Mouse (Mus musculus): Measurements from ENCODE around the gene Pdk2. TPM values are rescaled to one million over a fixed set of nuclear protein-coding genes. Genes with fewer than 3 reads are reported as not detected.

The Pdk2 gene
- total RNA-seq, 1 experiment from 2014 or later = 147 TPM

DNA sequence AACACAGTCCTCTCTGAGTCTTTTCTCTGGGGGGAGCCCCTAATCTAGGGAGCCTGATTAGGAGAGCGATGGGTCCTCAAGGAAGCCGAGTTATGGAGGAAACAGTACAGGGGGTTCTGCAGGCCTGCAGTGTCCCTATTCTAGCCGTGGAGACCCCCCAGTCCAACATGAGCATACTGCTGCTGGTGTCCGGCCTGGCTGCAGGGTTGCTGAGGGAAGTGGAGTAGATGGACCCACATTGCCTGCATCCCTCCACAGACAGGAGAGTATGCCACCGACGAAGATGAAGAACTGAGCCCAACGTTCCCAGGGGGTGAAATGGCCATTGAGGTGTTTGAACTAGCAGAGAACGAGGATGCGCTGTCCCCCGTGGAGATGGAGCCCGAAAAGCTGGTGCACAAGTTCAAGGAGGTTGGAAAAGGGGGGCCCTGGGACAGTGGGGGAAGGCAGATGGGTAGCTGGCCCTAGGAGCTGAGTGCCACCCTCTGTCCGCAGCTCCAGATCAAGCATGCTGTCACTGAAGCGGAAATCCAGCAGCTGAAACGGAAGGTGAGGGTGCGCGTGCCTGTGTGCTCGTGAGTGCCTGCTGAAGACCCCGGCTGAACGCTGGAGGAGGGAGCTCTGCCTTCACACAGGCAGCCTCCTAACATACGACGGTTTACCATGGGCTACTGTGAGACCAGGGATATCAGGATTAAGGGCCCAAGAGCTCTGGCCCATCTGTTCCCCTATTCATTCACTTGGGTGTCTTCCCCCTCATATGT lies 39.4 kb downstream of the Pdk2 start:
- no peak for DNase-seq

DNA sequence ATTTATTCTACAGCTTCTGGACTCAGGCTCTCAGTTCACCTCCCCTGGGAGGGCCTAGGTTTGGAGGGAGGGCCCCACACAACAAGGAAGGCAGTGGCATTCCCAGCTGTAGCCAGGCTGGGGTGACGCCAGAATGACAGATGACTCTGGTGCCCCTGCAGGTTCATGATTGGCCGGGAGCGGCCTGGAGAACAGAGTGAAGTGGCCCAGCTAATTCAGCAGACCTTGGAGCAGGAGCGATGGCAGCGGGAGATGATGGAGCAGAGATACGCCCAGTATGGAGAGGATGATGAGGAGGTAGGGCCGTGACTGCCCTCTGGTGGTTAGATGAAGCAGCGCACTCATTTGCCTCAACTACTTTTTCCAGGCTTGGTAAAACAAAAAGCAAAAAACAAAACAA lies 40.1 kb downstream of the Pdk2 start:
- peak; percentile 87 for DNase-seq

DNA sequence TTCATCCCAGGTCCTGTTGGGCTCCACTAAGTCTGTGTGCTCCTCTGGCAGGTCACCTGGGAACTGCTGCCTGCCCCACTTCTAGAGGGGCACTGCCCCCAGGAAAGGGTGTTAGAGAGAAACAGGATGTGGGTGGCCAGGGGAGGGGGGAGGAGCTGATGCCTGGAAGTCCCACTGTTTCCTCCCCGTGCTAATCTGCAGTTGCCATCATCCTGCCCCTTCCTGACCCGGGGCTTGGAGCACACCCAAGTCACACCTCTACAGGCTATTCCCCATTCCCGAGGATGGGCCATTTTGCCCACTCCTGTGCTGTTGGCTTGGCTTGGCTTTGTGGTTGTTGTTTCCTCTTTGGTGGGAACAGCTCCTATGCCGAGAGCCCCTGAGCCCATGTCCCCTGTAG lies 40.6 kb downstream of the Pdk2 start:
- DNase-seq = peak; percentile 76

DNA sequence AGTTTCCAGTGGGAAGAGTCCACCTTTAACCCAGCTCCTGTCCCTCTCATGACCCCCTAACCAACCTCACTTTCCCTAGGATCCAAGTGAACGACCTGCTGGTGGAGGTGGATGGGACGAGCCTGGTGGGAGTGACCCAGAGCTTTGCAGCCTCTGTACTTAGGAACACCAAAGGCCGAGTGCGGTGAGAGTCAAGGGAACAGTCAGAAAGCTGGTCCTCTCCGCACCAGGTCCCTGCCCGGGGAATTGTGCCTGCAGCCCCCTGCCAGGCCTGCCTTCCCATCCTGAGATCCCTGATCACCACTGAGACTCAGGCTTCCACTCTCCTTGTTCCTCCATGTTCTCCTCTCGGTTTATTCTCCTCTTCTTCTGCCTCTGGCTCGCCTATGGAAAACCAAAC lies 41.0 kb downstream of the Pdk2 start:
- no peak for DNase-seq

DNA sequence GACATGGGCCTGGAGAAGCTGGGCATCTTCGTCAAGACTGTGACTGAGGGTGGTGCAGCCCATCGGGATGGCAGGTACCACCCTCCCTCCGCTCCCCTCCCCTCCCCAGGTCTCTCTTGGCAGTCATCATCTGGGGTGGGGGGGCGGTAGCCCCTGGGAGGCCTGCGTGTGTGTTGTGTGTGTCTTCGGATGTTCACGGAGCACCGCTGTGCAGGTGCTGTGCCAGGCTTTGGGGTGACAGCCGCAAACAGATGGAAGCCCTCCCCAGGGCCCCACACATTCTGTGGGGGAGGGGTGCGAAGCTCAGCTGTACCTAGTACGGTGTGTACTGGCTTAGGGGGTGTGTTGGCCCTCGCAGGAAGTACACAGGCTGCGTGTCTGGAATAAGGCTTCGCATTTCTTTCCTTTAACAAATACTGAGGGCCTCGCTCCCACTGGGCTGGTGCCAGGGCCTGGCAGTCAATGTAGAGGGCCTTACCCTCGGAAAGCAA lies 43.1 kb downstream of the Pdk2 start:
- no peak for DNase-seq

DNA sequence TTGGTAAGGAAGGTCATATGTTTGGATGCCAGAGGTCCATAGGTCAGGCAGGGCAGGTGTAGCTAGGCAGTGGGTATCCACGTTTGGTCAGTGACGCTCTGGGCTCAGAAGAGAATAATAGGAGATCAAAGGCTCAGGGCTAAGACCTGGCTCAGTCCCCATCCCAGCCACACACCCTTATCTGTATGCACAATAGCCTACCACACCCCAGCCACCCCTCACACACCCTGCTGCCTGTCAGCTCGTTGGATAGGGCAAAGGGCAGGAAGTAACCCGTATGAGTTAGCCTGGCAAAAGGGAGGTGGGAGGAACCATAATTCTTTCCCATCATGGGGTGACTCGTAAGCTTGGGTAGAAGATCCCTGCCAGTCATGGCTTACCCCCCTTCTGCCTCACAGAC lies 43.6 kb downstream of the Pdk2 start:
- no peak for DNase-seq

DNA sequence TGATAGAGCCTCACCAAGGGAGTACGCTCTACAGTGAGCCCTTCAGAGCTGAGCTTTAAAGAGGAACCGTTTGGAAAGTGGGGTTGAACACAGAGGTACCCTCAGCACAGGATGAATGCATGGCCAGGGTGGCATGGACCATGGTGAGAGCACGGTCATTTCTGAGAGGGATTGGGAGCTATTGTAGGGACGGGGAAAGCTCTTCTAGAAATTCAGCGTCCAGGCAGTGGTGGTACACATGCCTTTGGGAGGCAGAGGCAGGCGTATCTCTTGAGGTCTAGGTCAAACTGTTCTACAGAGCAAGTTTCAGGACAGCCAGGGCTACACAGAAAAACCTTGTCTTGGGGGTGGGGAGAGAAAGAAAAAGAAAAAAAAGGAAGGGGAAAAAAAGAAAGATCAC lies 44.2 kb downstream of the Pdk2 start:
- no peak for DNase-seq

DNA sequence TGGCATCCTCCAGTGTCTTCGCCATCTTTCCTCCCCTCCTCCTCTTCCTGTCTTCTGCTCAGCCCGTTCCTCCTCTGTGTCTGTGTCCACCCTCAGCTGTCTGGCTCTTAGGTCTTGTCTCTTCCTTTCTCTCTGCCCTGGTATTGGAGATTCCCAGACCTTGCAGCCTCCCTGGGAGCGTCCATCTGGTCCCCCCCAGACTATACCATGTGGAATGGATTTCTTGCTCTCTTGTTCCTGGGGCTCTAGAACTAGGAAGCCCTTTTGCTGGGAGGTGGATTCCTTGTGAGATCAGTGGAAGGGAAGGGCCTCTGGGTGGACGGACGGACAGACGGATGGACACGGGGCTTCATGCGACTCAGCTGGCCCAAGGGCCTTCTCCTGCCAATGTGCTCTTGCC lies 45.1 kb downstream of the Pdk2 start:
- DNase-seq = no peak

DNA sequence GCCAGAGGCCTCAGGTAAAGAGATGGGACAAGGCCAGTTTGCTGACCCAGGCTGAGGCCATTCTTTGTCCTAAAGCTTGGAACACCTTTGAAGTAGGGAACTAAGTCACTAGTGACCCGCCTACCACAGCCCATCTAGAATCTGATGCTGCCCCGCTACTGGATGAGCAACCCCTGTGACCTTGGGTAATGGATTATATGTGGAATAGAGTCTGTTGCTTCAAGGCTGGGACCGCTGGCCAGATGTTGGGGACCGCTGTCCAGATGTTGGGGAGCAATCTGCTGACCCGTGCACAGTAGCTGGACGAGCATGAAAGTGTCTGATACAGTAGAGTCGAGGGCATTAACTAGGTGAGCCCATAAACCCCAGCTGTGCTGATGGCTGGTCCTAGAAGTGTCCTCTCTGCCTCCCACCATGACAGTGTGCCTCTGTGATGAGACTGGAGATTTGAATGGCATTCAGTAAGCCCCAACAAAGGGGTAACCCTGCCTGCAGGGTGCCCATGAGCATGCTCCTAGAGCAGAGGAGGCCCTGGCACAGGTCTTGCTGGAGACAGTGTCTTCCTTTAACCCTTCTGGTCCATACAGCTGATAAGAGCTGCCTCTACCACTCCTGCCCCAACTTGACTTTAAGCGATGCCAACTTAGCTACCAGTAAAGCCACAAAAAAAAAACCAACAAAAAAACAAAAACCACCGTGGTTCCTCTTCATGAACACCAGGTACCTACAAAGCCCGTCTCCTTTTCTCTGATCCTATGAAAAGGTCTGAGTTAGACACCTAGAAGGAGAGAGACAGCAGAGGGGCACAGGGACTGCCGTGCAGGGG lies 46.0 kb downstream of the Pdk2 start:
- no peak for DNase-seq

DNA sequence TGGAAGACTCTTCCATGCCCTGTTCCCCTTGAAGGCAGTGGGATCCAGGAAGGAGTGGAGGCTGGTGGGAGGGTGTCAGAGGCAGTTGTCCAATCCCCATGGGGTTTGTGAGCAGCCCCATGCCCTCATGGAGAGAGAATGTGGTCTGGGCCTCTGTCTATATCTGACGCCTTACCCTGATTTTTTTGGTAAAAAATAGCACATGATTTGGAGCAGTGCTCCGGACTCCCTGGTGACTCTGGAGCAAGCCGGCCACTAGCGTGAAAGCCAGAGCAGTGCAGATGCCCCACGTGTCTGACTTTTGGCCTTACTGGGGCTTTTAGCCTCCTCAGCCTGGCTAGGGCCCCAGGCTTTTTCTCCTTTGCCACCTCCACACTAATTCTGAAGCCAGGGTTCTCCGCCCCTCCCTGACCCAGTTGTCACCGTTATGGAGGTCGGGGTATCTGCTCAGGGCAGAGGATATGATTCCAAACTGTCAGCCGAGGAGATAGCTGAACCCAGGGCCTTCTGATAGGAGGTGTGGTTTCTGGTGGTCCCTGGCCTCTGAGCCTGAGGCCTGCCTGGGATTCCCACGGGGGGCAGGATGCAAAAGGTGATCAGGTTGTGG lies 46.8 kb downstream of the Pdk2 start:
- DNase-seq = peak; percentile 68

DNA sequence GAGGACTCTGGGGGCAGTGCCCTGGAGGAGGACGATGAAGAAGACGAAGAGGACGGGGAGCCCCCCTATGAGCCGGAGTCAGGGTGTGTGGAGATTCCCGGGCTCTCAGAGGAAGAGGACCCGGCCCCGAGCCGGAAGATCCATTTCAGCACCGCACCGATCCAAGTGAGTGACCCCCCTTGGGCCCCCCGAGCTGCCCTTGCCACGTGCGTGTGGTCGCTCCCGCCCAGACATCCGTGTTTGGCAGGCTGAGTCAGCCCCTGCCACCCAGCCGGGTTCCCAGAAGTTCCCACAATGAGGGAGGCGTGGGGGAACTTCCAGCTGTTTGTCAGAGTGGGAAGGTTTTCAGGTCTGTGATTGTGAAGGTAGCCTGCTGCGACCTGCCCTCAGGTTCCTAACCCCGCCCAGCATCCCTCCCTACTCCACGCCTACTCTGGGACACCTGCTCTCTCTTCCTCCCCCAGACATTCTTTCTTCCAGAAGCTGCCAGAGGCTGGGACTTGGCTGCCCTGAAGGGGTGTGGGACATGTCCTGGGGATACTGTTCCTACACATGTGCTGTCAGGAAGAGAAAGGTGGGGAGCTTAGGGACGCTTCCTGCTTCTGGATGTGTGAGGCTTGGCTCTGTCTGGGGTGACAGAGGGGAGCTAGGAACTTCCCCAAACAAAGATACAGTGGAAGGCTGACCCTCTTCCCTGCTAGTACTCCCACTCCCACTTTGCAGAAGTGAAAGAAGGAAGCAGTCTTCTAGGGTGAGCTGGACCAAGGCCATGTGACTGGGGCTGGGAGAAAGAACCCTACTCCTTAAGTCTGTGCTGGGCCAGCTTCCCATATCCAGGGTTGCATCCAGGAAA lies 48.2 kb downstream of the Pdk2 start:
- peak; percentile 73 for DNase-seq

DNA sequence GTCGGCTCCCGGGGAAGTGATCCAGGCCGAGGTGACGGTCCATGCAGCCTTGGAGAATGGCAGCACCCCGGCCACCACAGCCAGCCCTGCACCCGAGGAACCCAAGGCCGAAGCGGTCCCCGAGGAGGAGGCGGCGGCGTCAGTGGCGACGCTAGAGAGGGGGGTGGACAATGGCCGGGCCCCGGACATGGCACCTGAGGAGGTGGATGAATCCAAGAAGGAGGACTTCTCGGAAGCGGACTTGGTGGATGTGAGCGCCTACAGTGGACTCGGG lies 48.7 kb downstream of the Pdk2 start:
- DNase-seq = peak; percentile 68

DNA sequence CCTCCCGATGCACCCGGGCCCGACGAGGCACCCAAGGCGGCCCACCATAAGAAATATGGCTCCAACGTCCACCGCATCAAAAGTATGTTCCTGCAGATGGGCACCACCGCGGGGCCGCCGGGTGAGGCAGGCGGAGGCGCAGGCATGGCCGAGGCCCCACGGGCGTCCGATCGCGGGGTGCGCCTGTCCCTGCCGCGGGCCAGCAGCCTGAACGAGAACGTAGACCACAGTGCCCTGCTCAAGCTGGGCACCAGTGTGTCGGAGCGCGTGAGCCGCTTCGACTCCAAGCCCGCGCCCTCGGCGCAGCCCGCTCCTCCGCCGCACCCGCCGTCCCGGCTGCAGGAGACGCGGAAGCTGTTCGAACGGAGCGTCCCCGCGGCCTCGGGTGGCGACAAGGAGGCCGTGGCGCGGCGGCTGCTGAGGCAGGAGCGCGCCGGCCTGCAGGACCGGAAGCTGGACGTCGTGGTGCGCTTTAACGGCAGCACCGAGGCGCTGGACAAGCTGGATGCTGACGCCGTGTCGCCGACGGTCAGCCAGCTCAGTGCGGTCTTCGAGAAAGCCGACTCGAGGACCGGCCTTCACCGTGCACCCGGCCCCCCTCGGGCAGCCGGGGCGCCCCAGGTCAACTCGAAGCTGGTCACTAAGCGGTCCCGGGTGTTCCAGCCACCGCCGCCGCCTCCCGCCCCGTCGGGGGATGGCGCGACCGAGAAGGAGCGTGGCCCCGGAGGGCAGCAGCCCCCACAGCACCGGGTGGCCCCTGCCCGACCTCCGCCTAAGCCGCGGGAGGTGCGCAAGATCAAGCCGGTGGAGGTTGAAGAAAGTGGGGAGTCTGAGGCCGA lies 49.3 kb downstream of the Pdk2 start:
- DNase-seq = peak; percentile 73

DNA sequence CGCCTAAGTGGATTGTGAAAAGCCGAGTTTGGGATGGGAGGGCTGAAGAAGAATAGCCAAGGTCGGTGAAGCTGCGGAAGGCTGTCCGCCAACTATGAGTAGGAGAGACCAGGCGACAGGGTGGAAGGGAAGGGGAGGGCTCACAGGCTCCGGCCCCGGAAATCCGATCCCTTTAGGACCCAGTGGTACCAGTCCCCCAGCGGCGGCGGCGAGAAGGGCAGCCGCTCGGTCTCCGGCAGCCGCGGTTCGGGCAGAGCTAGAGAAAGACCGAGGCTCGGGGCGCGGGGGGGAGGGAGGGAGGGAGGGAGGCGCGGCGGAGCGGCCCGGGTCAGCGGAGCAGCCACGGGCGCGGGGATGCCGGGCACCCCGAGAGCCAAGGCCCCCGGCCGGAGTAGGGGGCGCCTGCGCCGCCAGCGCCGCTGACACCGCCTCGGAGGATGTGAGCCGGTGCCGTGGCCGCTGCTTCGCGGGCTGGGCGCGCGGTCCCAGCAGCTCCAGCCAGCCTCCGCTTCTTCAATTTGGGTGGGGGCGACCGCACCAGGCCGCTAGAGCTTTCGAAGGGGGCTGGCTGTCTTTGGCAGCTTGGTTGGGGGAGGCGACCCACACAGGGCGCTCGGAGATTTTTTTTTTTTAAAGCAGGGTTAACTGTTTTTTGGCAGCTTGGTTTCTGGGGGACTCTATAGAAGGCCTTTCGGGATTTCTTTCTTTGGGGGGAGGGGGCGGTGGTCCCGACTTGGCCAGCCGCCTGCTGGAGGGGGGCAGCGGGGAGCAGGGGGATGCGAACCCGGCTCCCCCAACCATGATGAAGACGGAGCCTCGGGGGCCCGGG lies 50.2 kb downstream of the Pdk2 start, which contains the start of gene Ppp1r9b:
Ppp1r9b (plus strand) TSS at position 287 of the 829 bp plus-strand sequence.
- peak; percentile 97 for DNase-seq

DNA sequence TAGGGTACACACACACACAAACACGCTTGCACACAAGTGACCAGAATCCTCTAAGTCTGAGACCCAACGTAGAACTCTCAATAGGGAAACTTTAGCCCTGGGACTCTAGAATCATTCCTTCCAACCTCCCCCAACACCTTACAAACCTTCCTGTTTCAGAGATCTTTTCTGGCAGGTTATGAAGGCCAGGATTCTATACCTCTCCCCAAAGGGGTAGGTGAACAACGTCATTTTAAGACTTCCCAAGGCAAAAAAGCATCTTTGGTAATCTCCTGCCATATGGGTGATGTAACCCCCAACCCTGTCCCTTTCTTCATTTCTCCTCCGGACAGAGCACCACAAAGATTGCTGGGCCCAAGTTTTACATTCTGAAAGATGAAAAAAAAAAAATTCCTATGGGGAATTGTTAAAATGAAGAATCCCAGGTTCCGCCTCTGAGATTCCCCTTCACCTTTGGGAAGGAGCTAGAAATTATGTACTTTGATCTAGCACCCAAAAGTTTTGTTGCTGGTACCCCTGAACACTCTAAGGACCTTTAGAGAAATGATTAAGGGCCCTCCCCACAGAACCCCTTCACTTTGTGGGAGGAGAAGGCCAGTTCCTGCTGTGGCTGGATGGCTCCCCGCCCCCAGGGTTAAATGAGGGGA lies 50.9 kb downstream of the Pdk2 start:
- no peak for DNase-seq

DNA sequence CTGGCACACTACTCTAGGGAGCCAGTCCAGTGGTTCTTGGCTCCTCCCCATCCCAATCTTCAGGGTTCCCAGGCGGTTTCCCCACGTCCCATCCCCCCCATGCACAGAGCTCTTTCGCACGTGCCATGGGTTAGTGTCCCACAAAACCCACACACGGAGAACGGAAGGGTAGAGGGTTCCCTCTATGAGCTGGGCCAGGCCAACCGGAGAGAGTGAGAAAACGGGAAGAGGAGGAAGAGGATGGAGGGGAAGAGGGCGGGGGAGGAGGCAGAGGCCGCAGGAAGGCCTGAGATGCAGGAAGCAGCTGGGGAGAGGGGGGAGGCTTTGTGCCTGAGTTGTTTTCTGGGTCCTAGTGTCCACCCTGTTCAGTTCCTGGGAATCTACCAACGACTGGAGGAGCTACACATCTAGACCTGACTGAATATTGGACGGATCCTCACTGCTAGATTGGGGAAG lies 51.6 kb downstream of the Pdk2 start:
- DNase-seq = peak; percentile 86

DNA sequence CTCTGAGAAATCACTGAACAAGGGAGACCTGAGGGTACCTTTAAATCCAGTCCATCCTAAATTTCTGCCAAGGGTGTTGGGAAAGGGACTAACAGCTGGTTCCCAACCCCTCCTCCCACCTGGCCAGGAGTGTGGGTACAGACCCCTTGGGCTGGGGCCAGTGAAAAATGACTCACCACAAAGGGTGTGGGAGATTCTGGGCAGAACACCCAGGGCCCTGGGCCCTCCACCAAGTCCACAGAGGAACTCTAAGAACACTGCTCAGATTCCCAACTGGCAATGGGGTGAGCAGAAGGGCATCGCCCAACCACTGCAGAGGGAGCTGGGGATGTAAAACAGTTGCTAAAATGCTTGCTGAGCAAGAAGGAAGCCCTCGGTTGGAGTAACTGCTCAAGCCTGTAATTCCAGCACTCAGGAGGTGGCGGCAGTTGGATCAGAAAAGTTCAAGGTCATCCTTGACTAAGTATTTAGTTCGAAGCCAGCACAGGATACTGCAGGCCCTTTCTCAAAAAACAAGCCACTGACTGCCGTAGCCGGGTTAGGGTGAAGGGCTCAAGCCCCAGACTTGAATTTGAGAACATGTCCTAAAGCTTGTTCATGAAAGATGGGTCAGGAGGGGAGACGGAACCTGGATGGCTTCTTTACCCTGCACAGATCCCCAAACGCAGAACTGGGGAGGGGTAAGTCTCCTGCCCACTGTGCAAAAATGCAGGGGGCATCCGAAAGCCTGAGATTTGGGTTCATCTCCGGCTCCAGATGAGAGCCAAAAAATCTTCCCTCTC lies 52.2 kb downstream of the Pdk2 start:
- peak; percentile 59 for DNase-seq

DNA sequence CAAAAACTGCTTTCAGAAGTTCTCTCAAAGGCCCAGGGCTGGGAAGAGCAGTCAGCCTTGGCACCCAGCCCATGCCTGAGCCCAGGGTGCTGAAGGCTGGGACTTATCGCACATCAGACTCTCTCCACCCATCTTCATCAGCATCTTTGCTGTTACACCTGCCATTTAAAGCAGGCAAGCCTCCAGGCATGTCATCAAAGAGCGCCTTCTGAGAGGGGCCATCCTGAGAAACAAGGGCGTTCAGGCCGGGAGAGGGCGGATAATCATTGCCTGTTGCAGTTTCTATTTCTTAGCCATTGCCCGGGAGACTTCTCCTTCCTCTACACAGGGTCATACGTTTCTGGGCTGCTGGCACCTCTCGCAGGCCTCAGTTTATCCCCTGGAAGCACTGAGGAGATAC lies 53.3 kb downstream of the Pdk2 start:
- peak; percentile 66 for DNase-seq

DNA sequence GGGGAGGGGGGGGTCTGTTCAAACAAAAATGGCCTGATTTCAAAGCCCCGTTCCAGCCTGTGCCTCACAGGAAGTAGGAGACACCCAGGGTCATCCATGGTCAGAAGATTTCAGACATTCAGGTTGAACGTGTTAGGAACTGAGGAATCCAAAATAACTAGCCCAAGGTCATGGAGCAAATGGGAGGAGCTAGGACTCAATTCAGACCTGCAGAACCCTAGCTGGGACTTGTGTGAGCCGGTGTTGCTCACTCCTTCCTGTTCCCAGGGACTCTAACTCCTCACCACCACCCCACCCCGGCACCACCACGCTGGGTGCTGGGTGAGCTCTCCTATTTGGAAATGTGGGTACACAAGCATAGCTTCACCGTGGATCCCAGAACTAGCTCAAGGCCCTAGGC lies 53.8 kb downstream of the Pdk2 start:
- DNase-seq = no peak
